Mouse (Mus musculus): ENCODE measurements around the gene Ebf1. TPM values are rescaled to one million over a fixed set of nuclear protein-coding genes. Genes with fewer than 3 reads are reported as not detected.

Ebf1 gene
- polyA plus RNA-seq, 1 experiment from 2014 or later, result 111 TPM

DNA sequence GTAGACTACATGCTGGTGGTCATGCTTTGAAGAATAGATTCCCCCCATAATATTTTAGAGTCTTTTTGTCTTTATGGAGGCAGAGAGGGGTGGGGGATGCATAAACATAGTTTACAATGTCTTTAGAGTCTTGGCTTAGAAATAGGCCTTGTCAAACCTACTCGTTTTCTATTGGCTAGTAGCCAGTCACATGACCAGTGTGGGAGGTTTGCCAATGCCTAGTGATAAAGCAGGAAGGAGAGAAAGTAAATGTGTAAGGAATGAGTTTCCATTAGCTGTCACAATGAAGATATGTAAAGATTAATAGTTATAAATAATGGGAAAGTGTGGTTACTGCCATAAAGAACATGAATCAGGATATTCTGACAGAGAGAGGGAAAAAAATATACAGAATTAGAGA is 256.8 kb downstream of the Ebf1 start:
- WGBS, result 95% methylated on average over 1 of the region's 1 CpGs
- Histone ChIP-seq H3K4me1 (replicated peaks; ENCODE audit: control insufficient read depth, insufficient read depth, low read length) (no peaks in the 10 kb centered on the region), H3K4me3 (ENCODE audit: low read depth, low read length) (no peak overlapping the region), H3K27me3 (ENCODE audit: control insufficient read depth, insufficient read depth, low read length) (no peaks in the 10 kb centered on the region), H3K9ac (ENCODE audit: low read depth, low read length) (no peak overlapping the region), H3K27ac (ENCODE audit: low read depth, low read length) (no peak overlapping the region), H3K9me3 (ENCODE audit: control insufficient read depth, low read length) (no peaks in the 10 kb centered on the region), H3K36me3 (ENCODE audit: control insufficient read depth, insufficient read depth, low read length) (no peaks in the 10 kb centered on the region), H3K4me2 (replicated peaks; ENCODE audit: low read depth, low read length) (no peak overlapping the region)
- DNase-seq (ENCODE audit: low spot score) (no peak), ATAC-seq (ENCODE audit: low FRiP score) (no peak)

DNA sequence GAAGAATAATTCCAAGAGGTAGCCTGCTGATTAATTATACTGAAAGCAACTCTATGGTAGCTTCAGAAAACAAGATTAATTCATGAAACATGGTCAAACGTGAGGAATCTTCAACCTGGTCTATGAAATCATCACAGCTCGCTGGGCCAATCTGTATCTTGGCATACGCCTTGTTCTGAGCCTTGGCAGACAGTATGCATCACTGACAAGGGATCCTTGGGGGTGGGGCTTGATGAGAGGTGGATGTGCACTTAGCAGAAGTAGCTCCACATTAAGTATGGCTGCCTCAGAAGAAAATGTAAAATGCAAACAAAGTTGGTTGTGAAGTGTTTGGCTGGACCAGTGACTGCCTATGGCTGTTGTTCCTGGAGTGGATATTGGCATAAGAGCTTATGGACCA is 258.1 kb downstream of the Ebf1 start:
- ATAC-seq (ENCODE audit: low FRiP score), result no peak
- Histone ChIP-seq H3K27ac (ENCODE audit: low read depth, low read length) (no peak overlapping the region), H3K4me3 (ENCODE audit: low read depth, low read length) (no peak overlapping the region), H3K9ac (ENCODE audit: low read depth, low read length) (no peak overlapping the region), H3K4me2 (replicated peaks; ENCODE audit: low read depth, low read length) (no peak overlapping the region), H3K27me3 (ENCODE audit: control insufficient read depth, insufficient read depth, low read length) (no peaks in the 10 kb centered on the region), H3K36me3 (ENCODE audit: control insufficient read depth, insufficient read depth, low read length) (no peaks in the 10 kb centered on the region), H3K4me1 (replicated peaks; ENCODE audit: control insufficient read depth, insufficient read depth, low read length) (no peaks in the 10 kb centered on the region), H3K9me3 (ENCODE audit: control insufficient read depth, low read length) (no peaks in the 10 kb centered on the region)
- no peak for DNase-seq (ENCODE audit: low spot score)
- WGBS, result 68% methylated on average over 3 of the region's 3 CpGs

DNA sequence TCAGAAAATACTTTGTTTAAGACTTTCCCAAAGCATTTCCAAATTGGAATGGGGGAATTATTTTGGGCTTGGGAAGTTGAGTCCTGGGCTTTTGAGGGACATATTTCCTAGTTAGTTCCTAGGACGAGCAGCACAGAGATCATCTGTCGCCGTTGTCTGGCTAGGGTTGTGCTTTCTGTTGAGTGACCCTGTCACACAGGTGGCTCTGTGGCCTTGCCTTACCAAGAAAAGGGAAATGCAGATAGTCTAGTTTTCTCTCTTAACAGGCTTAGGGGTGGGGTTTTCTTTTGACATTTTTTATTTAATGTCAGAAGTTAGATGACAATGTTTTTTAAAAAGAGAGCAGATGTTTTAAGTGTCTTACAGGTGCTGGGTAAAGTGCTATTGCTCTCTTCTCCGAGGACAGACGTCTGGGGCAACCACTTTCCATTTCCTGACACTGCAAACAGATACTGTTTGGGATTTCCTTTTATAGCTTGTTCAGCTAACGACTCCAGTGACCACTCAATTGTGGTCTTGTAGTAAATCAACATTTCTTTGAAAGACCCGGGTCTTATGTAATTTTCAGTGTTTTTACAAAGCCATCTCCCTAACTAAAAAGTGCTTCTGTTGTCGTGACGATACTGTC is 264.1 kb downstream of the Ebf1 start:
- Histone ChIP-seq H3K4me3 (ENCODE audit: low read depth, low read length) (no peak overlapping the region), H3K36me3 (ENCODE audit: control insufficient read depth, insufficient read depth, low read length) (no peaks in the 10 kb centered on the region), H3K27ac (ENCODE audit: low read depth, low read length) (no peak overlapping the region), H3K27me3 (ENCODE audit: control insufficient read depth, insufficient read depth, low read length) (no peaks in the 10 kb centered on the region), H3K4me1 (replicated peaks; ENCODE audit: control insufficient read depth, insufficient read depth, low read length) (no peaks in the 10 kb centered on the region), H3K9me3 (ENCODE audit: control insufficient read depth, low read length) (no peaks in the 10 kb centered on the region), H3K9ac (ENCODE audit: low read depth, low read length) (no peak overlapping the region), H3K4me2 (replicated peaks; ENCODE audit: low read depth, low read length) (no peak overlapping the region)
- WGBS, result 75% methylated on average over 9 of the region's 9 CpGs
- ATAC-seq (ENCODE audit: low FRiP score) (no peak), DNase-seq (ENCODE audit: low spot score) (no peak)

DNA sequence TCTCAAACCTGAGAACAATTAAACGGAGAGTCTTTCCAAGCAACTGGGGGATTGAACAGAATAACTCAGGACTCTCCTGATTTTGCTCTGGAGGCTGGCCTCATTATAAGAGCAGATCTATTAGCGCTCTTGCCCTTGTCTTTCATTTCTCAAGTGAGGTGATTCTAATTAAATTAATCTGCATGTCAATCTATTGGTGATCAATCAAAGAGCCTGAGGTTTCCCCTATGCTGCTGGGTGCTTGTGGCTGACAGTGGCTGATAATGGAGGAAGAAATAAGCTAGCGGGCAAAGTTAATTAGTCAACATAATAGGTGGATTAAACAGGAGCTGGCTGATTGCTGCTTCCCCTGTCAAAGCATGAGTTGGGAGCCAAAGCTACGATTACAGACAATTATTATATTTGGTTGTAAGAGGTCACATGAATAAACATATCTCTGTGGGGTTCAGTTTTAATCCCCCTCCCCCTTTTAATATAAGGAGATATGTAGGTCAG is 265.4 kb downstream of the Ebf1 start:
- no peaks in the 10 kb centered on the region for H3K36me3 ChIP-seq (ENCODE audit: control insufficient read depth, insufficient read depth, low read length)

DNA sequence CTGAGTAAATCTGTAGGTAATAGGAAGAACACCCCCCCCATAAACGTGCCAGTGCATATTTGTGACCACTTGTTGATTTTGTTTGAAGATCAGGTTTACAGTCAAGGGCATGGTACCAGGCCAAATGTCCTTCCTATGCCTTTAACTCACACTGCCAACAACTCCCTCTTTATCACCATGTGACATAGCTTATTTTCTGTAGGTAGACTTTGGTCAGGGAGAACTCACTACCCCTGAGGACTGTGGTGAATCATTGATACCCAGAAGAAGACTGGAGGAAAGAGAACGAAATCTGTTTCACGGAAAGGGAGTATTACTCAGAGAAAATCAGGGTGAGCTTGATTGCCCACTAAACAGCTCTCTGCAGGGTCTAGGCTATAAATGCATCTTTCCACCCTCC is 267.2 kb downstream of the Ebf1 start:
- no peak overlapping the region for H3K9ac ChIP-seq (ENCODE audit: low read depth, low read length)
- H3K36me3 ChIP-seq (ENCODE audit: control insufficient read depth, insufficient read depth, low read length), result no peaks in the 10 kb centered on the region
- WGBS, result 91% methylated on average over 3 of the region's 3 CpGs
- H3K4me3 ChIP-seq (ENCODE audit: low read depth, low read length), result no peak overlapping the region
- no peak for DNase-seq (ENCODE audit: low spot score)
- no peaks in the 10 kb centered on the region for H3K9me3 ChIP-seq (ENCODE audit: control insufficient read depth, low read length)
- H3K4me1 ChIP-seq (replicated peaks; ENCODE audit: control insufficient read depth, insufficient read depth, low read length), result no peaks in the 10 kb centered on the region
- no peaks in the 10 kb centered on the region for H3K27me3 ChIP-seq (ENCODE audit: control insufficient read depth, insufficient read depth, low read length)
- no peak overlapping the region for H3K4me2 ChIP-seq (replicated peaks; ENCODE audit: low read depth, low read length)
- no peak for ATAC-seq (ENCODE audit: low FRiP score)
- H3K27ac ChIP-seq (ENCODE audit: low read depth, low read length), result no peak overlapping the region

More for the DNA sequence above, 265.4 kb downstream of the Ebf1 start:
- Histone ChIP-seq H3K4me2 (replicated peaks; ENCODE audit: low read depth, low read length) (no peak overlapping the region), H3K27me3 (ENCODE audit: control insufficient read depth, insufficient read depth, low read length) (no peaks in the 10 kb centered on the region), H3K4me1 (replicated peaks; ENCODE audit: control insufficient read depth, insufficient read depth, low read length) (no peaks in the 10 kb centered on the region), H3K27ac (ENCODE audit: low read depth, low read length) (no peak overlapping the region), H3K9me3 (ENCODE audit: control insufficient read depth, low read length) (no peaks in the 10 kb centered on the region), H3K9ac (ENCODE audit: low read depth, low read length) (no peak overlapping the region), H3K4me3 (ENCODE audit: low read depth, low read length) (no peak overlapping the region)
- WGBS, result 70% methylated on average over 4 of the region's 4 CpGs
- DNase-seq (ENCODE audit: low spot score) (no peak), ATAC-seq (ENCODE audit: low FRiP score) (no peak)

DNA sequence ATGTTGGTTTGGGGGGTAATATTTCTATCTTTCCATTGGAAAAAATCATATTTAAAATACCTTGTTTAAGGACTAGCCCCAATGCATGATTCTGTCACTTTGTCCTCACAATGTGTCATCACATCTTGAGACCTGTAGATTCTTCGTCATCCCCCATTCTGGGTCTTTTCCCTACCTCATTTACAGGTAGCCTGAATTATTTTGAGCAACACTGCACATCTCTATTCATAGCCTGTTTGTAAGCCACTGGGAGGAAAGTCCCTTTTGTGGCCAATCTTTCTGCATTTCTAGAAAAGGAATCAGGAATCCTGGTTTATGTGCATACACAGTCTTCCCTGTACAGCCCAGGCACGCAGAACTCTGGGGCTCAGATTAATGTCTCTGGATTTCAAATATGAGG is 269.8 kb downstream of the Ebf1 start:
- DNase-seq (ENCODE audit: low spot score), result no peak
- no peak overlapping the region for H3K27ac ChIP-seq (ENCODE audit: low read depth, low read length)
- H3K4me1 ChIP-seq (replicated peaks; ENCODE audit: control insufficient read depth, insufficient read depth, low read length), result peaks cover 2% of the 10 kb centered on the region; the same call in 1 of the 2 replicates
- no peaks in the 10 kb centered on the region for H3K27me3 ChIP-seq (ENCODE audit: control insufficient read depth, insufficient read depth, low read length)
- H3K36me3 ChIP-seq (ENCODE audit: control insufficient read depth, insufficient read depth, low read length), result no peaks in the 10 kb centered on the region
- WGBS, result 94% methylated on average over 2 of the region's 2 CpGs
- H3K9ac ChIP-seq (ENCODE audit: low read depth, low read length), result no peak overlapping the region
- H3K4me2 ChIP-seq (replicated peaks; ENCODE audit: low read depth, low read length), result no peak overlapping the region
- no peaks in the 10 kb centered on the region for H3K9me3 ChIP-seq (ENCODE audit: control insufficient read depth, low read length)
- ATAC-seq (ENCODE audit: low FRiP score), result no peak
- H3K4me3 ChIP-seq (ENCODE audit: low read depth, low read length), result no peak overlapping the region

DNA sequence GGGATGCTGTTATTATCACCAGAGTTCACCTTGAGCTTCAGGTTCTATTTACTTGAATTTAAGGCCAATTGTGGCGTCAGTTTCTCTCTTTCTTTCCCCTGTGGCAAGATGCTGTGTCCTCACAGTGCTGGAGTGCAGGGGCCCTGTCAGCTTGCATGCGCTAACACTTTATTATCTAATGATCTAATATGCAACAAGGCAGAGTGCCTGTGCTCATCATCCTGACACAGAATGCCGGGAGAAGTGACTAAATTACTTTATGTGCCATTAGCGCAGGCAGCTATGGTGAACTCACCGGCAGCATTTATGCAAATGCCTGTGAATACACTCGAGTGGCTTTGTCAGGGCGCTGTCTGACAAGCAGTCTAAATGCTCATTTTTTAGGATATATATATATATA is 270.6 kb downstream of the Ebf1 start:
- Histone ChIP-seq H3K4me2 (replicated peaks; ENCODE audit: low read depth, low read length) (no peak overlapping the region), H3K4me3 (ENCODE audit: low read depth, low read length) (no peak overlapping the region), H3K9ac (ENCODE audit: low read depth, low read length) (no peak overlapping the region), H3K27me3 (ENCODE audit: control insufficient read depth, insufficient read depth, low read length) (no peaks in the 10 kb centered on the region), H3K9me3 (ENCODE audit: control insufficient read depth, low read length) (no peaks in the 10 kb centered on the region), H3K4me1 (replicated peaks; ENCODE audit: control insufficient read depth, insufficient read depth, low read length) (peaks cover 2% of the 10 kb centered on the region; the same call in 1 of the 2 replicates), H3K27ac (ENCODE audit: low read depth, low read length) (no peak overlapping the region), H3K36me3 (ENCODE audit: control insufficient read depth, insufficient read depth, low read length) (no peaks in the 10 kb centered on the region)
- ATAC-seq (ENCODE audit: low FRiP score), result no peak
- DNase-seq (ENCODE audit: low spot score), result no peak
- 77% methylated on average over 7 of the region's 7 CpGs for WGBS

DNA sequence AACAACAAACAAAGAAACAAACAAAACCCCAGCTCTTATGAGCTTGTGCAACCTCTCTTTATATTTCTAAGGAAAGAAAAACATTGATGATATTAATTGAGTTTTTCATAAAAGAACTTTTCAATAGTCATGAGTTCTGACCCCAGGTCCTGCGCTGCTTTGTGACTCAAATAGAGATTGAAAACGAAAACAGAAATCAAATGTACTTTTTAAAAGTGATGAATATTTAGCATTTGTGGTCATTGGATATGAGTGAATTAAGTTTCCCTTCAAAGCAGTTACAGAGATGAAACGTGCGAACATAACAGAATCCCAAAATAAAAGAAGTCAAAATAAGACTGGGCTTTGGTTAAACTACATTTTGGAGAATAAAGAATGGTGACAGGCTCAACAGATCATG is 271.3 kb downstream of the Ebf1 start:
- 90% methylated on average over 4 of the region's 4 CpGs for WGBS
- Histone ChIP-seq H3K27me3 (ENCODE audit: control insufficient read depth, insufficient read depth, low read length) (no peaks in the 10 kb centered on the region), H3K9me3 (ENCODE audit: control insufficient read depth, low read length) (no peaks in the 10 kb centered on the region), H3K4me3 (ENCODE audit: low read depth, low read length) (no peak overlapping the region), H3K9ac (ENCODE audit: low read depth, low read length) (no peak overlapping the region), H3K4me1 (replicated peaks; ENCODE audit: control insufficient read depth, insufficient read depth, low read length) (peaks cover 2% of the 10 kb centered on the region; the same call in 1 of the 2 replicates), H3K36me3 (ENCODE audit: control insufficient read depth, insufficient read depth, low read length) (no peaks in the 10 kb centered on the region), H3K4me2 (replicated peaks; ENCODE audit: low read depth, low read length) (no peak overlapping the region), H3K27ac (ENCODE audit: low read depth, low read length) (no peak overlapping the region)
- ATAC-seq (ENCODE audit: low FRiP score) (no peak), DNase-seq (ENCODE audit: low spot score) (no peak)

DNA sequence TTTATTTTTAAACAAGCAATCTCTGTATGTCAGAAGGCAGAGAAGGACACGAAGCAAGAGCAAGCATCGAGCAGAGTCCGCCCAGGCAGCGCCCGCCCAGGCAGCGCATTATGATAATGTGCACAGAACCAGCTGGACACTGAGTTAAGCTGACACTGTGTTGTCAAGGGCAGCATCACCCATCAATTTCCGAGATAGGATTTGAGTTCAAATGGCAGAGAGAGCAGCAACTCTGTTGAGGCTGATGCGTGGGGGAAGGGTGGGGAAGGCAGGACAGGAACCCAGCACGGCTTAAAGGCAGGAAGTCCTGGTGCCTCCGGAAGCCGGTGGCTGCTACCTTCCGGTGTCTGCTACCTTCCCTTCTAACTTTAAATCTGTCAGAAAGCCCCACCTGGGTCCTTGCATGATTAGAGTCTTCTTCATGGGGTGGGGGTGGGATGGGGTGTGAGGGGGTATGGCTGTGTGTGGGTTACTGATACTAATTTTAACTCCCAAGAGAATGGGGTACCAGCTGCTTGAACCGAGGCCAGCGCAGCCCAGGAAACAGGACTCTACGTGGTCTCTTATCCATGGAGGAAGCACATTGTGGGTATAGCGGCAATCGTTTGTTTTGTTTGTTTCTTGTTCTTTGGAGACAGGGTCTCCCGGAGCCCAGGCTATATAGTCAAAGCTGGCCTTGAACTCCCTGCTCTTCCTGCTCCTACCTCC is 275.9 kb downstream of the Ebf1 start:
- Histone ChIP-seq H3K4me3 (ENCODE audit: low read depth, low read length) (no peak overlapping the region), H3K27ac (ENCODE audit: low read depth, low read length) (peak overlapping the region; percentile 48), H3K4me2 (replicated peaks; ENCODE audit: low read depth, low read length) (no peak overlapping the region), H3K4me1 (replicated peaks; ENCODE audit: control insufficient read depth, insufficient read depth, low read length) (peaks cover 2% of the 10 kb centered on the region; the same call in 1 of the 2 replicates), H3K36me3 (ENCODE audit: control insufficient read depth, insufficient read depth, low read length) (no peaks in the 10 kb centered on the region), H3K9ac (ENCODE audit: low read depth, low read length) (no peak overlapping the region), H3K9me3 (ENCODE audit: control insufficient read depth, low read length) (no peaks in the 10 kb centered on the region), H3K27me3 (ENCODE audit: control insufficient read depth, insufficient read depth, low read length) (no peaks in the 10 kb centered on the region)
- ATAC-seq (ENCODE audit: low FRiP score) (peak; percentile 91), DNase-seq (ENCODE audit: low spot score) (peak; percentile 59)
- 56% methylated on average over 18 of the region's 18 CpGs for WGBS
